Mouse (Mus musculus) induced T-regulatory cell, adult 2 months (primary cell): ENCODE measurements around the gene Rpp38.

Source experiments
- DNase-seq: peaks from one replicate; pipeline ENCODE4 v3.0.0-alpha.2; 2012; ENCODE audit warnings: low read depth

Rpp38 gene

DNA sequence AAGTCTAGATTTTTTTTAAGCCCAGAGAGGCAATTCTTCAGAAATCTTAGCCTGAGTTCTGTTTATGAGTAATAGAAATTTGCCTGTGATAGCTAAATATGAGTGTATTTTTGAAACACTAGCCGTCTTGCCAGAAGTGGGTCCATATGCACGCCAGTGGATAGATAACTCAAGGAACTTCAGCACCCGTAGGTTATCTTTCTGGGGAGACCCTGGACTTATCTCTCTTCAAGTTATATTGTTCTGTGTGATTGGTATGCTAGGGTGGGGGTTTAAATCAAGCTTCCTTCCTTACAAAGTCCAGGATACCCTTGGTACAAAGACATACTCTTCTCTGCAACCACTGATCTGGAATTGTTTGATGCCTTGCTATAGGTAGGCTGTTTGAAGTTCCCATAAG, 46.7 kb downstream of the Rpp38 start:
- DNase-seq: no peak

DNA sequence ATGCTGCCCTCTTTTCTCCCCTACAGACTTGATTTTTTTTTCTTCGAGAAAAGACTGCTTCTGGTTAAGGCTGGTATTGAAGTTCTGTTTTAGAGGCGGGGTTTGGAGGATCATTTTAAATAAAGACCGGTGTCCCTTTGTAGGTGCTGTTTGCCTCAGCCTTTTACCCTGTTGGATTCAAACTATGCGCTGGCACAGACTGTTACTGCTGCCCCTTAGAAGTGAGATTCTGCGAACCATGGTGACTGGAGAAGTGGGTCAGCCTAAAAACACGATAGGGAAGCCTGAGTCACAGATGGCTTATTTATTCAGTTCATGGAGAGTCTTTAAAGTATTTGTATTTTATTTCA, 47.3 kb downstream of the Rpp38 start:
- DNase-seq: peak; percentile 65

GRCm38 (mm10) chr2:3284473-3285180, 47.8 kb downstream of the Rpp38 start:
- peak; percentile 74 for DNase-seq

GRCm38 (mm10) chr2:3283602-3284472, 48.6 kb downstream of the Rpp38 start, which contains the start of gene Nmt2:
Nmt2 (plus strand) TSS chr2:3284212.
- peak; percentile 100 for DNase-seq

DNA sequence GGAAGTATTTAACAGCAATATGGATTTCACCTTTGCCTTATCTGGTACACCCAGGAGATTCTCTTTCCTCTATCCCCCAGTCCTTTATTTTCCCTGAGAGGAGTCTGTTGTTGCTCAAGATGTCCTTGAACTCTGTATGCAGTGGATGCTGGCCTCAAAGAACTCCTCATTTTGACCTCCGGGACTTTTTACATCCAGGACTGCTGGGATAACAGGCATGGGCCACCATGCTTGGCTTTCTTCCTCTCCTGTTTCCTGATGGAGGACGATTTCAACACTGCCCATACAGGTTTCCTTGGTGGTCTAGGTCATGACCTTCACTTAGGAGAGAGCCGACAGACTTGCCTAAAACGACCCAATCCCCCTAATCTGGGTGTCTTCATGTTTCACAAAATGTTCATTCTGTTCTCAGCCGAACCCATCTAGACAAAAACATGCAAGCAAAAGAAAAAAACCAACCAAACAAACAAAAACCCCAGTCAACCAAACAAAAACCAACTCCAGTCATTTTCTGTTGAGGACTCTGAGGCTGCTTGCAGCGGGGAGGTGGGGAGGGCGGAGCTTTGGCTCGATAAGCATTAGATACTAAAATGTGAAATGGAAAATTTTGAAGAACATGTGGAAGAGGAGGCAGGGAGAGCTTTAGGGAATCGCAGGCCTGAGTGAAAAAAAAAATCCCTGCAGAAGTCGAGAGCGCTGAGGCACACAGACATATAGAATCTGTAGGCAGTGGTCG, 49.4 kb downstream of the Rpp38 start:
- no peak for DNase-seq

GRCm38 (mm10) chr2:3281311-3281710, 51.1 kb downstream of the Rpp38 start:
- DNase-seq: no peak
